24 mouse cellular contexts compared by ENCODE assay signal in the genomic region with DNA sequence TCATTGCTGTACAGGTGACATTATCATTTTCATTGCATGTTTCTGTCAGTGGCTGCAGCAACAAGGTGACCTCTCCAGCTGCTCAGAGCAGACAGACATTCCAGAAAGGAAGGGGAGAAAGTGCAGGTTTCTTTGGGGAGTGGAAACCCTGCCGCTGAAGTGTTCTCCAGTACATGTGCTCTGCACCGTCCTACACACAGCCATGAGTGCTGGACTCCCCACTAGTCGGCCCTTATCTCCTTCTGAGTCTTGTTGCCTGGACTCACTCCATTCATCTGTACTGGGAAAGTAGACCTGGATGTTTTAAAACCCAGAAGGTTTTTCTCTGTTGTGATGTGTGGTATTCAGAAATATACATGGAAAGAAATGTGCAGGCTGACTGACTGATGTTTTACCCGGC.
DNase-seq lines count a peak whose midpoint lies in the region; ATAC-seq and TF ChIP-seq lines count a peak whose summit lies in the region.
"Had no signal": no experiment of that assay in that cellular context is flagged by ENCODE, and none has a peak within 500 bp of the region (broad histone marks: within the 10 kb centered on the region; RNA-seq: fewer than 3 reads in every experiment).

No protein-coding gene starts in this region.

- no peak overlapping the region for H3K4me3 ChIP-seq in heart, embryonic 12.5 days
- H3K4me3 ChIP-seq in heart, postnatal 0 days (ENCODE audit: low read depth, low read length) = no peak overlapping the region
- no peak overlapping the region for H3K4me3 ChIP-seq in liver, postnatal 0 days (ENCODE audit: low read depth, low read length)
- H3K4me3 ChIP-seq: embryonic facial prominence, embryonic 12.5 days; embryonic facial prominence, embryonic 15.5 days; erythroblast, embryonic 14.5 days; forebrain, embryonic 12.5 days; forebrain, embryonic 15.5 days; intestine, embryonic 15.5 days had no signal

- no peak overlapping the region for H3K9ac ChIP-seq in heart, embryonic 12.5 days
- no peak overlapping the region for H3K9ac ChIP-seq in heart, postnatal 0 days (replicated peaks; ENCODE audit: low read depth, low read length)
- H3K9ac ChIP-seq in liver, postnatal 0 days (replicated peaks) = no peak overlapping the region
- H3K9ac ChIP-seq: embryonic facial prominence, embryonic 12.5 days; embryonic facial prominence, embryonic 15.5 days; forebrain, embryonic 12.5 days; forebrain, embryonic 15.5 days; intestine, embryonic 15.5 days had no signal

- no peak for ATAC-seq in heart, embryonic 12.5 days (ENCODE audit: insufficient number of reproducible peaks, low FRiP score)
- peak; percentile 58; the same call in 1 of the 2 replicates for ATAC-seq in heart, postnatal 0 days (ENCODE audit: insufficient read depth, low read depth)
- ATAC-seq in liver, postnatal 0 days = no peak
- ATAC-seq in erythroblast, adult 5-6 weeks (replicated peaks; ENCODE audit: low FRiP score, poor library complexity, severe bottlenecking) = 0 out of 2 replicates have a peak, but pooled peaks have one; percentile 41
- ATAC-seq: activated CD4-positive, CD25-positive, alpha-beta regulatory T cell, adult 4 months; forebrain, embryonic 15.5 days; hindbrain, embryonic 16.5 days; intestine, embryonic 15.5 days had no signal

- no peaks in the 10 kb centered on the region for H3K27me3 ChIP-seq in heart, embryonic 12.5 days (replicated peaks)
- no peaks in the 10 kb centered on the region for H3K27me3 ChIP-seq in heart, postnatal 0 days (ENCODE audit: control insufficient read depth, insufficient read depth, low read length)
- no peaks in the 10 kb centered on the region for H3K27me3 ChIP-seq in liver, postnatal 0 days (ENCODE audit: insufficient read depth, low read length)
- H3K27me3 ChIP-seq: embryonic facial prominence, embryonic 12.5 days; embryonic facial prominence, embryonic 15.5 days; forebrain, embryonic 12.5 days; forebrain, embryonic 15.5 days; intestine, embryonic 15.5 days had no signal

- peaks cover 29% of the 10 kb centered on the region for H3K4me1 ChIP-seq in heart, embryonic 12.5 days (replicated peaks)
- H3K4me1 ChIP-seq in heart, postnatal 0 days (ENCODE audit: control insufficient read depth, insufficient read depth) = peaks cover 19% of the 10 kb centered on the region
- peaks cover 12% of the 10 kb centered on the region; the same call in 1 of the 2 replicates for H3K4me1 ChIP-seq in liver, postnatal 0 days (ENCODE audit: insufficient read depth)
- H3K4me1 ChIP-seq: embryonic facial prominence, embryonic 12.5 days; embryonic facial prominence, embryonic 15.5 days had no signal

- H3K36me3 ChIP-seq in heart, embryonic 12.5 days = peaks cover 5% of the 10 kb centered on the region
- H3K36me3 ChIP-seq in heart, postnatal 0 days (replicated peaks; ENCODE audit: control insufficient read depth, insufficient read depth, low read length) = no peaks in the 10 kb centered on the region
- H3K36me3 ChIP-seq in liver, postnatal 0 days (replicated peaks; ENCODE audit: insufficient read depth, low read length) = no peaks in the 10 kb centered on the region
- H3K36me3 ChIP-seq: embryonic facial prominence, embryonic 12.5 days; forebrain, embryonic 12.5 days; forebrain, embryonic 15.5 days; intestine, embryonic 15.5 days had no signal

- 0 out of 2 replicates have a peak overlapping the region, but pooled peaks have one; percentile 8 for H3K4me2 ChIP-seq in heart, embryonic 12.5 days
- H3K4me2 ChIP-seq in heart, postnatal 0 days (ENCODE audit: low read depth, low read length) = no peak overlapping the region
- H3K4me2 ChIP-seq in liver, postnatal 0 days (ENCODE audit: low read depth, low read length) = no peak overlapping the region
- H3K4me2 ChIP-seq: embryonic facial prominence, embryonic 12.5 days; embryonic facial prominence, embryonic 15.5 days; forebrain, embryonic 12.5 days; forebrain, embryonic 15.5 days; intestine, embryonic 15.5 days had no signal

- WGBS in heart, embryonic 12.5 days = 21% methylated on average over 4 of the region's 4 CpGs
- WGBS in heart, postnatal 0 days = 31% methylated on average over 4 of the region's 4 CpGs
- 53% methylated on average over 4 of the region's 4 CpGs for WGBS in liver, postnatal 0 days (ENCODE audit: insufficient replicate concordance)

- no peaks in the 10 kb centered on the region for H3K9me3 ChIP-seq in heart, embryonic 12.5 days (replicated peaks)
- no peaks in the 10 kb centered on the region for H3K9me3 ChIP-seq in heart, postnatal 0 days (replicated peaks; ENCODE audit: control insufficient read depth, low read length)
- H3K9me3 ChIP-seq in liver, postnatal 0 days (ENCODE audit: low read length) = no peaks in the 10 kb centered on the region
- H3K9me3 ChIP-seq: embryonic facial prominence, embryonic 12.5 days; embryonic facial prominence, embryonic 15.5 days; forebrain, embryonic 12.5 days; forebrain, embryonic 15.5 days; intestine, embryonic 15.5 days had no signal

- intact Hi-C loops in heart, postnatal 10 days (cut with DNase I) = no loop called here

- no peak for TF ChIP-seq CTCF in heart, postnatal 0 days (IDR thresholded peaks at IDR 0.05; ENCODE audit: low read depth)
- TF ChIP-seq CTCF in liver, postnatal 0 days (IDR thresholded peaks at IDR 0.05; ENCODE audit: low read depth) = no peak

- 0 out of 2 replicates have a peak overlapping the region, but pooled peaks have one; percentile 6 for H3K27ac ChIP-seq in heart, embryonic 12.5 days (ENCODE audit: poor library complexity, severe bottlenecking)
- H3K27ac ChIP-seq in heart, postnatal 0 days (ENCODE audit: low read depth) = no peak overlapping the region
- no peak overlapping the region for H3K27ac ChIP-seq in liver, postnatal 0 days (ENCODE audit: low read depth)
- H3K27ac ChIP-seq: embryonic facial prominence, embryonic 12.5 days; embryonic facial prominence, embryonic 15.5 days; forebrain, embryonic 12.5 days; forebrain, embryonic 15.5 days; intestine, embryonic 15.5 days had no signal

- no peak for TF ChIP-seq EP300 in heart, postnatal 0 days (IDR thresholded peaks at IDR 0.05; ENCODE audit: low read depth)
- no peak for TF ChIP-seq EP300 in liver, postnatal 0 days (IDR thresholded peaks at IDR 0.05; ENCODE audit: low read depth)

- no peak for DNase-seq in heart, adult 18-20 months
- no peak for DNase-seq in heart, postnatal 0 days (ENCODE audit: low spot score)
- no peak for DNase-seq in heart, postnatal 10 days
- DNase-seq in liver = peak; percentile 10
- no peak for DNase-seq in liver, postnatal 0 days
- DNase-seq in urinary bladder, postnatal 10 days (ENCODE audit: low spot score) = no peak
- DNase-seq: adrenal gland, adult 8-10 months; adrenal gland, postnatal 36 days; cerebellum, adult 2 months; cerebellum, adult 9-11 months; cerebellum, postnatal 25 days; gastrocnemius, postnatal 25 days; heart, postnatal 36 days; kidney, adult 11 months had no signal

Comparison
In these comparisons a context has a peak if more than half of its experiments do, and no peak if none do; other contexts are left out.
1. ATAC-seq: peak in heart, postnatal 0 days (single experiment) and erythroblast, adult 5-6 weeks (single experiment); none in heart, embryonic 12.5 days (single experiment) and liver, postnatal 0 days (single experiment).